Mouse (Mus musculus) WW6 (cell line): Measurements from ENCODE around the gene Tescl.

Experiments used
- DNase-seq: peaks from one replicate; pipeline ENCODE4 v3.0.0-alpha.2; 2013; ENCODE audit warnings: low read depth, low spot score

Gene Tescl

DNA sequence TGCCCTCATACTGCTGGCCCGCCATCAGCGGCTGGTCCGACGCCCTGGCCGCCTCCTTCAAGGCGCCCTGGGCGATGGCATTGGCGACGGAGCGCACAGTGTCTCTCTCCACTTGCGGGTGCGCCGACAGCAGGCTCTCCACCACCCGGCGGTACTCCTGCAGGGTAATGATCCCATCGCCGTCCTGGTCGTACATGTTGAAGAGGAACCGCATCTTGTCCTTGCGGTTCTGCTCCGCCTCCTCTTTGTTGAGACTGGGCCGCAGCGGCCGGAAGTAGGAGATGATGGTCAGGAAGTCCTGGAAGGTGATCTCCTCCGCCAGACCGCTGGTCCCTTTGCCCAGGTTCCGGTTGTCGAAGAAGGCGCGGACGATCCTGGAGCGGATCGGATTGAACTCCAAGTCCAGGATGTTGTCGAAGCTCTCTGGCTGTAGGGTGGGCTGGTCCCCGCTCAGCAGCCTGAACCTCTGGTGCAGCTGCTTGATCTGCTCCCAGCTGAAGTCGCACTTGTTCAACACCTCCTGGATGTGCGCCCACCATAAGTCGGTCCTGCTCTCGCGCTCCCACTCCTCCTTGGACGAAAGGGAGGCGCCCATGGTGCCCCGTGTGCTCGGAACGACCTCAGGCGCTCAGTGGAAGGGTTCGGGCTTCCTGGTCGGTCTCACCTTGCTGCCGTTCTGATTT lies at the start of gene Tescl:
Tescl (minus strand) TSS at position 633 of the 683 bp plus-strand sequence.
- DNase-seq = no peak

DNA sequence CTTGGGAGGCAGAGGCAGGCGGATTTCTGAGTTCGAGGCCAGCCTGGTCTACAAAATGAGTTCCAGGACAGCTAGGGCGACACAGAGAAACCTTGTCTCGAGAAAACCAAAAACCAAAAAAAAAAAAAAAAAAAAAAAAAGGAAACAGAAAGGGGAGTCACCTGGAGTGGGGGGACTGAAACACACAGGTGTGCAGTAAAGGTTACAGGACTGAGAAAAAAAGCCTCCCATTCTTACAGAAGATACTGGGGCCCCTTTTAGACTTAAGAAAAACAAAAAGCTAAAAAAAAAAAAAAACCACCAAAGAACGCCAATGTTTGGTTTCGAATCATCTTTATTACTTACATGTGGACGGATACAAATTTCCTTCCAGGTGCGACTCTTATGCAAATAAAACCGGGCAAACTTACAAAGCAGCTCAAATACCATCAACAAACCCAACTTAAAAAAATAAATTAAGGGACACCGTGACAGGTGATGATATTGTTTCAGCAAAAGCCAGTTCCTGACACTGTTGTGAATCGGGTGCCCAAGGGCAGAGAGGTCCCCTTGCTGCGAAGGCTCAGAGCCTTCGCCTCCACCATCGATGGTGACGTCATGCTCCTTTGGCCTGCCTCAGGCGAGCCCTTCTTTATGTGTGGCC lies 49.1 kb upstream of the Tescl start:
- DNase-seq = no peak

DNA sequence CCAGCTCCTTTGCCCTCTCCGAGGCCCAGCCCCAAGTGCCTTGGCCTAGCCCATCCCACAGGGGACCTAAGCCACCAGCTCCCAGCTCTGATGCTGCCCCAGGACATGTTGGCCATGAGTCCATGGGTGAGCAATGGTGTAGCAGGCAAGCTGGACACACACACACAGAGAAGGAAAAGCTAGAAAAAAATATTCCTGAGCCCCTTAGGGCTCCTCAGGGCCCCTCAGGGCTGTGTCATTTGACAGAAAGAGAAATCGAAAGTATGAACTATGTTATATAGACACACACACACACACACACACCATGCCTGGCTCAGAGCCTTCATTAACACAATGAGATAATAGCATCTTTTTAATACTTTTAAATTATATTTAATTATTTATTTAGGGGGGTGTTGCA lies 46.6 kb upstream of the Tescl start:
- DNase-seq = no peak

DNA sequence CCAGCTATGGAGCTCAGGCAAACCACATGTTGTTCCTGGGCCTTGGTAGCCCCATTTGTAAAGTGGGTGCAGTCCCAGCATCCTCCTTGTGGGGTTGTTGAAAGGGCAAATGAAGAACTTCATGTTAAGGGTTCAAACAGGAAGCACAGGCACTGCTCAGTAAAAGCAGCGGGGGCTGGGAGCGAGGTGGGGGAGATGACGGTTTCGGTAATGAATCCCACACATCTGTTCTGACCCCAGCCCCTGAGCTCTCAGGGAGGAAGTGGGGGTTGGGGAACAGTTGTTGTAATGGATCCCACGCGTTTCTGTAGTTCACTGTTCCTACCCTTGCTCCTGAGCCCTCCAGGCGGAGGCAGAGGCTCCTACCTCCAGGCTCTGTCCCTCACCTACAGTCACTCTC lies 46.2 kb upstream of the Tescl start:
- DNase-seq = no peak

DNA sequence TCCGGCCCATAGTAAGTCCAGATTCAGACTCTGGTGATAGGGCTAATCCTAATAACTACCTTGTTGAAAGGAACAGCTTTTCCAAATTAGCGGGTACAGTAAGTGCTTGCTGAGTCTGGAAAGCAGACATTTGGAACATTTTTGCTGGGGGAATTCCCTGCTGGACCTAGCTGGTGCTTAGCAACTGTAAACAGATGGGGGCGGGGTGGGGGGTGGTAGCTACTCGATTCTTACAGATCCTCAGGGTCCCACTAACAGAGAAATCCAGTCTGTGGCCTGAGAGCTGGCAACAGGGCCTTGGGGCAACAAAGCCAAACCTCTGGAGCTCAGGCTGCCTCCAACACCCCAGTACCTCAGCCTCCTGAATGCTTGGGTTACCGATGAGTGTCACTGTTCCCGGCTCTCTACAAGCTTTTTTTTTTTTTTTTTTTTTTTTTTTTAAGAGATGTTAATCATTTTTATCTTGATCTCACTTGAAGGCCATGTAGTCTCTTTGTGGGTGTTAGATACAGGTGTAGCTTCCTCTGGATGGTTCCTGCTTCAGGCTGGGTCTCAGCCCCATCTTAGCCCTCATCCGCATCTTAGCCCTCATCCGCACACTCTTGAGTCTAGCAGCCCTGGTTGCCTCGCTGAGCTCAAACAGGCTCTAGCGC lies 44.4 kb upstream of the Tescl start:
- no peak for DNase-seq

DNA sequence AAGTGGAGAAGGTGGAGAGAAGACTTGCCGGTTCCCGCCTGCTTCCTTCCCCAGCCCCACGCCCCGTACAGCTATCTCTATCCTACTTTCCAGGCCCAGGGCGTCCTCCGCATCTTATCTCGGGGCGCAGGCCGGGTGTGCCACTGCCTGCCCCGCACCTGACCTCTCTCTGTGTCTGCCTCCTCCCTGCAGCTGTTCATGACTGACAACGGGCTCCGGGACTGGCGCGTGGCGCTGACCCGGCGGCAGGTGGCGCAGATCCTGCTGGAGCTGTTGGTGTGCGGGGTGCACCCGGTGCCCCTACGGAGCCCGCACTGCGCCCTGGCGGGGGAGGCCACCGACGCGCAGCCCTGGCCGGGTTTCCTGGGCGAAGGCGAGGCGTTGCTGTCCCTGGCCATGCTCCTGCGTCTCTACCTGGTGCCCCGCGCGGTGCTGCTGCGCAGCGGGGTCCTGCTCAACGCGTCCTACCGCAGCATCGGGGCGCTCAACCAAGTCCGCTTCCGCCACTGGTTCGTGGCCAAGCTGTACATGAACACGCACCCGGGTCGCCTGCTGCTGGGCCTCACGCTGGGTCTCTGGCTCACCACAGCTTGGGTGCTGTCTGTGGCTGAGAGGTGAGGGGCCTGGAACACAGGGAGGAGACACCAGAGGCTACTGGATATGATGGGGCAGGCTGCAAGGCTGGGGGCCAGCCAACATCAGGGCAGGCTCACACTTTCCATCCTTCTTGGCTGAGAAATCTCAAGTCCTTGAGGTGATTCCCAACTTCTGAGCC lies 43.5 kb upstream of the Tescl start:
- DNase-seq = no peak

DNA sequence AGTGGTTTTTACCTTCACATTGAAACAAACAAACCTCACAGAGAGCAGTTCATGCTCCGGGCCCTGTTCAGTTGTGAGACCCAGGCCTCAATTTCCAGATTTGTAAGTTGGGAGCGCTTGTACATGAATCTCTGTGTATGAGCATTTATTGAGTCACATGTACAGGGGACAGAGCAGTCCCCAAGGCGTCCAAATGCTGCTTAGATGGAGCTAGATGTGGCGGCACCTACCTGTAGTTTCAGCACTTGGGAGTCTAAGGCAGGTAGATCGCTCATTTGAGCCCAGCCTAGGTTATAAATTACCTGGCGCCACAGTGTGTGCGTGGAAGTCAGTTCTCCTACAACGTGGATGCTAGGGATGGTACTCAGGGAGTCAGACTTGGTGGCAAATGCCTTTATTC lies 42.7 kb upstream of the Tescl start:
- no peak for DNase-seq

DNA sequence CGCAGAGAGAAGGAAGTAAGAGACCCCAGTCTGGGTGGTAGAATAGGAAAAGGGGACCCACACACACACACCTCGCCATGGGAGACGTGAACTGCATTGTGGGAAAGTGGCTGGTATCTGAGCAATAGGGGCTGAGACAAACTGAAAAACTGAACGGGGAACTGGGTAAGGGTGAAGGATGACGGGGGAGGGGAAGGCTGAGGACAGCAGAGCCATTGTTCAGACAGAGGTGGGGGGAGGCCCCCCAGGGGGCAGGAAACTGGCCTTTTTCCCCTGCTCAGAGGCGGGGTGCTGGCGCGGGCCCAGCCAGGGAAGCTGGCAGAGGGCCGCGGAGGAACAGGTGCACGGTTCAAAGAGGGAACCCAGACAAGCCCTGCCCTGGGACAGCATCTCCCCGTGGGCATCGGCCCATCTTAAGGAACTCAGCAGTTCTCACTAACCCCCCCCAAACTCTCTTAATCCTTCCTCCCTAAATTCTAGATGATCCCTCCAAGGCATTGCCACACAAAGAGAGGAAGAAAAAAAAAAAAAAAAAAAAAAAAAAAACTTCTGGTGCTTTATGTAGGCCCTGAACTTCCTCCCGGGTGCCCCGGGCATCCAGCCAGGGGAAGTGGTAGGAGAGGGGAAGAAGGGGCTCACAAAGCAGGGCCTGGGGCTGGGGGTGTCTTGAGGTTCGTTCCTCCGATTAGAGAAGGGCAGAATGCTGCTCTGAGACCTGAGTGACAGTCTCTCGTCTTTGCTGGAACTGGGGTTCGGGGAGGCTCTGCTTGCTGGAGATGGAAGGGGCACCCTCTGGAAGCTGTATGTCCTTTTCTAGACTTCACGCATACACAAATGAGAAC lies 40.0 kb upstream of the Tescl start:
- DNase-seq = no peak

DNA sequence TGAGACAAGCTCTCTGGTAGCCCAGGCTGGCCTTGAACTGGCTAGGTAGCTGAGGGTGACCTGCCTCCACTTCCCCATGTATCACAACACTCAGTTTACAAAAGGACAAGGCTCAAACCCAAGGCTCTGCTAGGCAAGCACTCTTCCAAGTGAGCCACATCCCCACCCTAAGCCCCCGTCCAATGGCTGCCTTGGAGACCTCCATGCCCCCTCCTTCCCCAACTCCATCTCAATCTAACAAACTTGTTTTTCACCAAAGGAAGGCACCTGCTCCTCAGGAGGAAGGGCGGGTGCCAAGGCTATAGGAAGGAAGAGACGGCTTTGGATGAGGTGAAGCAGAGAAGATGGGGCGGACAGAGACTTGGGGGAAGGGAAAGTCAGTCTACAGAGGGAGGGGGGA lies 39.0 kb upstream of the Tescl start:
- no peak for DNase-seq

DNA sequence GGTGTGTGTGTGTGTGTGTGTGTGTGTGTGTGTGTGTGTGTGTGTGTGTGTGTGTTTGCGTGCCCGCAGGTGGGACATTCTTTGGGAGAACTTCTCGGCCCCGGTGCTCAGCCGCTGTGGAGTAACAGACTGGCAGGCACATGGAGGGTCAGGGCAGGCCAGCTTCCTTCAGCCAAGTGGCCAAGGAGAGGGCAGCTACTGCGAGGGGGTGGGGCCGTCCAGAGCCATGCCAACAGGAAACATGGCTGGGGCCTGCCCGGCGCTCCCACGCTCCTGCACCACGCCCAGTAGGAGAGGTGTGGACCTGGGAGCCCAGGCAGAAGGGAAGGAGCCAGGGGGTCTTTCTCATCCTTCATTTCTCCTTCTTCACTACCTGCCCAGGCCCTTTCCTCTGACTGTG lies 38.6 kb upstream of the Tescl start:
- no peak for DNase-seq

DNA sequence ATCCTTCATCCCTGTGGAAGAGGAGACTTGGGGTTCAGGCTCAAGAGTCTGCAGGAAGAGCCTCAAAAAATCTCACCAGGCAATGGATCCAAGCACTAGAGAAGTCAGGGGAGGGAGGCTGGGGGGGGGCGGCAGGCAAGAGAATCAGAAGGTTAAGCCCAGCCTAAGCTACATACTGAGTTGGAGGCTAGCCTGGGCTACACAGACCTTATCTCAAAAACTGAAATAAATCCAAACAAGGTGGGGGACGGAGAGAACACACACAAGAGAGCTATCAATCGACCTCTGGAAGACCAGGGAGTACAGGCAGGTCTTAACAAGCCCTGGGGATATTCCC lies 38.0 kb upstream of the Tescl start:
- no peak for DNase-seq

DNA sequence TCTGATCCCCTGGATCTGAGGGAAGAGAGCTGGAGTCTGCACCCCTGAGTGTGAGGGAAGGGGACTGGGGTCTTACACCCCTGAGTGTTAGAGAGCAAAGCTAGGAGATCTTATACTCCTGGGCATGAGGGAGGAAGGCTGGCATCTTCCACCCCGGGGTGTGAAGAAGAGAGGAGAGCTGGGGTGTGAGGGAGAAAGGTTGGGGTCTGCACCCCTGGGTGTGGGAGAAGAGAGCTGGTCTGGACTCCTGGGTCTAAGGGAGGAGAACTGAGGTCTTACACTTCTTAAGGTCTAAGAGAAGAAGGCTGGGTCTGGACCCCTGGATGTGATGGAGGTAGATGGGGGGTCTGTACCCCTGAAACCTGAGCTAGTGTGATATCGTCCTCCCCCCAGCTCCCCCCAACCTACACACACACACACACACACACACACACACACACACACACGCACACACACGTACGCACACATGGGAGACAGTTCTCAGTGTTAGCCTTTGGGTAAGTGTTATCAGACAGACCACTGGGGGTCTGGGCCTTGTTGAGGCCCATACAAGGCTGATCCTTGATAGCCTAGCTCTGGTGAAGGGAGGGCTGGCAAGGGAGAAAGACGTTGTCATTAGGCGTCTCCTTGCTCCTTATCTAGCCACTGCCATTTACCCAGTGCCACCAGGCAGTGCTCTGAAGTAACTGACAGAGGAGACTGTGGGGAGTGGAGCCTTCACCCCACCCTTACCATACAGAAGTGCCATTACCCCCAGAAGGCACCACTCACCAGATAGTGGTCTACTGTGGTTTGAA lies 37.5 kb upstream of the Tescl start:
- DNase-seq = no peak

DNA sequence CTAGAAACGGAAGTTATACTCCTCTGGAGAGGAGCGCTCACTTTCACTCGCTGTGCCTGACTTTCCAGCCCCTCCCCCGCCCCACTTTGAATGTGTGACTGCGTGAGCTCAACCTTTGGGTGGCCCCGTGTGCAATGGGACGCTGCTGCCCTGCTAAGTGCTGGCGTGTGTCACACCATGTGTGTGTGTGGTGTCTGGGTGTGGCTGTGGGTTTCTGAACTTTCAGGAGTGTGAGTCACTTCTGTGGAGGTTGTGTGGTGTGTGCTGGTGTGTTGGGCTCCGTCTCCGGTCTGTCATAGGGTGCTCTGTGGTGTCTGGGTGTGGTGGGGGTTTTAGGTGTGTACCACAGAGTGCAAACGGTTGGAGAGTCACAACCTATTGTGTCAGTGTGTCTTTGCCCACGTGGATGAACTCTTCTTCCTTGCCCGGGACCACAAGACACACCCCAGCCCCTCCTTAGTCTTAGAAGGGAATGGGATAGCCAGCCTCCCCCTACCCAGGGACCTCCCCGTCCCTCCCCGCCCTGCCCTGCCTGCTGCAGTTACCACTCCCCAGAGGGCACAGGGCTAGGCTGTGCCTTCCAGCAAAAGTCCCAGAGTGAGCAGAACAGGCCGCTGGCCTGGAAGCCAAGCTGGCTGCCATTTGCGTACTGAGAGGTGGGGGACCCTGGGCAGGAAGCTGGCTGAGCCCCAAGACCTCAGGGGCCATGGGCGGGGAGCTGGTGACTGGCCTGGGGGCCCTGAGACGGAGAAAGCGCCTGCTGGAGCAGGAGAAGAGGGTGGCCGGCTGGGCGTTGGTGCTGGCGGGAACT lies 36.2 kb upstream of the Tescl start, which contains the start of gene Kcnn4:
Kcnn4 (plus strand) TSS at position 533 of the 811 bp plus-strand sequence.
- no peak for DNase-seq

DNA sequence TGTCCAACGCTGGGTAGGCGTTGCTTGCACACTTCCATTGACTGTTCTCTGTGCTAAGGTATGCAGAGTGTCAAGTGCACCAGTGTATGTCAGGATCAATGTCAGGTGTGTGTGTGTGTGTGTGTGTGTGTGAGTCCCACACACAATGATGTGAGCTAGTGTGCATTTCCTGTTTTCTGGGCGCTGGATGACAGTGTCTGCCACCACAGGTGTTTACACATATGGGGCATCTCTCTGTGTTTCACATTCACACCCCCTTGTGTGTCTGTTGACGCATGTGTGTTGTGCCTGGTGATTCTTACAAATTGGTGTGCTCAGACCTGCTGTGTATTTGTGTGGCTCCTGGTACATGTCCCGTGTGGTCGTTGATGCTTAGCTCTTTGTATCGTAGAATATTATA lies 35.2 kb upstream of the Tescl start:
- no peak for DNase-seq

DNA sequence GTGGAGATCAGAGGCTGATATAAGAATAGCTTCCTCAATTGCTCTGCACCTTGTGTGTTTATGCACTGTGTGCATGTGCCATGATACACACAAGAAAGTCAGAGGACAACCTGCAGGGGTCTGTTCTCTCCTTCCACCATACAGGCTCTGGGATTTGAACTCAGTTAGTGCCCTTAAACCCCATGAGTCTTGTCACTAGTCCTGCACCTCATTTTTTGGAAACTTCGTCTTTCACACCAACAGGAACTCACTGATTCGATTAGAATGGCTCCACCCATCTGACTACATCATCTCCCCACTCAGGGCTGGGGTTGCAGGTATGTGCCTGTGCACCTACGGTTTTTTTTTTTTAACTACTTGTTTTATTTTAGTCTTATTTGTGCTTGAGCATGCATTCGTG lies 34.5 kb upstream of the Tescl start:
- no peak for DNase-seq

DNA sequence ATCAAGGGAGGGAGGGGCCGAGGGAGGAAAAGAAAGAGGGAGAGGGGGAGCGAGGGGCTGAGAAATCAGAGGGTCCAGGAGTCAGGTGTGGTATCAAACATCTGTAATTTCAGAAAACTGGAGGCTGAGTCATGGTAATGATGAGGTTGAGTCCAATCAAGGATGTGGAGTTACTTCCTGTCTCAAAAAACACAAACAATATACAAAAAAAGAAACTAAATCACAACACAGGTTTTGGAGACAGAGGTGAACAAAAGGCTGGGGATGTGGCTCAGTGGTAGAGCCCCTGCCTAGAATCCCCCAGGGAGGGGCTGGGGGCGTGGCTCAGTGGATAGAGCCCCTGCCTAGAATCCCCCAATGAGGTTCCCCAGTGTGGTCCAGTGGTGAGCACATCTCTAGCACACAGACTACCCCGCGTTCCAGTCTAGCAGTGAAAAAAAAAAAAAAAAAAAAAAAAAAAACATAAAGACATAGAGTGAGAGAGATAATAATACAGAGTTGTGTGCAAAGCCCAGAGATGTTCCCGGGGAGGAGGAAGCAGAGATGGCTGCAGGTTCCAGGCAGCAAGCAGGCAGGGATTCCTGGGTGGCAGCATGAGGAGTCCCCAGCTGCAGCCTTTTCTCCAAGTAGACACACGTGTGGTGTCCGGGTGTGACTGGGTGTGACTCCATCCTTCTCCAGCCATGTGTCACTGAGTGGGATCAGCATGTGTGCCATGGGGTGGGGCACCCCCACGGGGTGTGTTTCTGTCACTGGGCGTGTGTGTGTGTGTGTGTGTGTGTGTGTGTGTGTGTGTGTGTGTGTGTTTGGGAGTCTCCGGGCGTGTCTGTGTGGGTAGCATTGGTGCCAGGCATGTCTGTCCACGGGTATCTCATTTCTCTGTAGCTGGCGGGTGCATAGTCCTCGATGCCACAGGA lies 33.2 kb upstream of the Tescl start:
- no peak for DNase-seq

DNA sequence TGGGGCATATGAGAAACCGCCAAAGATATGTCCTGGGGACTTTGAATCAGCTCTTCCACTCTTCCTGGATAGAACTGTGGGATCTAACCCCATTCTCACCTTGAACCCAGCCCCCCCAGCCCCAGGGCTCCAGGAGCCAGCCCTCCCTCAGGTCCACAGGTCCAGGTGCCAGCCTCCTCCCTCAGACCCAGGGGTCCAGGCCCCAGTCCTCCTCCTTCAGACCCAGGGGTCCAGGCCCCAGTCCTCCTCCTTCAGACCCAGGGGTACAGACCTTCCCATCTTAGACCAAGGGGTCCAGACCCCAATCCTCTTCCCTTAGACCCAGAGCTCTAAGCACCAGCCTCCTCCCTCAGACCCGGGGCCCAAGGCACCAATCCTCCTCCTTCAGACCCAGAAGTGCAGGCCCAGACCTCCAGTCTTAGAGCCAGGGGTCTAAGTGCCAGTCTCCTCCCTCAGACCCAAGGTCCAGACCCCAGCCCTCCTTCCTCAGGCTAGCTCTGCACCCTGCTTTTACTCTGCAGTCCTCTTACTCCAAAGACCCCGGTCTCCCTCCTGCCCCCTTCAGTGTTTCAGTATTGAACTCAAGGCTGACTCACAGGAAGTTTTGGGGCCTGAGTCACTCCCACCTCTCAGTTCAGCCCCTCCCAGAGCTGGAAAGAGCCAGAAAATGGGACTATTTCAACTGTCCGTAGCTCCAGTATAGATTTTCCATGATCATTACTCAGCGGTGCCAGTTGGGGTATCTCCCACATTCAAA lies 31.7 kb upstream of the Tescl start:
- DNase-seq = no peak

DNA sequence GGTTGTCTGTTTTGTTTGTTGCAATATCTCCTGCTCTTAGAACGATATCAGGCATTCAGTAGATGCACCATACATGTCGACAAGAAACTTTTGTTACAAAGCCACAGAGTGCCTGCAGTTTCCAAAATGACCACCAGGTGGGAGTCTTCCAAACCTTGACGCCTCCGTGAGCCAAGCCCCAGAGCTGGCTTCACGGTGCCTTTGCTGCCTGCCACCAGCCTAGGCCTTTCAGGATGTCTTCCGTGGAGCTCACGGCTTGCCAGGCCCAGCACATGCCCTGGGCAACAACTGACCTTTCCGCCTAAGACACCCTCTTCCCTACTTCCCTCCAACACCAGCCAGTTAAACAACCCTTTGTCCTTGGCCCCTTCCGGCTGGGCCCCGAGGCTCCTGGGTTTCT lies 31.1 kb upstream of the Tescl start:
- DNase-seq = peak; percentile 67
